In the genomic region with DNA sequence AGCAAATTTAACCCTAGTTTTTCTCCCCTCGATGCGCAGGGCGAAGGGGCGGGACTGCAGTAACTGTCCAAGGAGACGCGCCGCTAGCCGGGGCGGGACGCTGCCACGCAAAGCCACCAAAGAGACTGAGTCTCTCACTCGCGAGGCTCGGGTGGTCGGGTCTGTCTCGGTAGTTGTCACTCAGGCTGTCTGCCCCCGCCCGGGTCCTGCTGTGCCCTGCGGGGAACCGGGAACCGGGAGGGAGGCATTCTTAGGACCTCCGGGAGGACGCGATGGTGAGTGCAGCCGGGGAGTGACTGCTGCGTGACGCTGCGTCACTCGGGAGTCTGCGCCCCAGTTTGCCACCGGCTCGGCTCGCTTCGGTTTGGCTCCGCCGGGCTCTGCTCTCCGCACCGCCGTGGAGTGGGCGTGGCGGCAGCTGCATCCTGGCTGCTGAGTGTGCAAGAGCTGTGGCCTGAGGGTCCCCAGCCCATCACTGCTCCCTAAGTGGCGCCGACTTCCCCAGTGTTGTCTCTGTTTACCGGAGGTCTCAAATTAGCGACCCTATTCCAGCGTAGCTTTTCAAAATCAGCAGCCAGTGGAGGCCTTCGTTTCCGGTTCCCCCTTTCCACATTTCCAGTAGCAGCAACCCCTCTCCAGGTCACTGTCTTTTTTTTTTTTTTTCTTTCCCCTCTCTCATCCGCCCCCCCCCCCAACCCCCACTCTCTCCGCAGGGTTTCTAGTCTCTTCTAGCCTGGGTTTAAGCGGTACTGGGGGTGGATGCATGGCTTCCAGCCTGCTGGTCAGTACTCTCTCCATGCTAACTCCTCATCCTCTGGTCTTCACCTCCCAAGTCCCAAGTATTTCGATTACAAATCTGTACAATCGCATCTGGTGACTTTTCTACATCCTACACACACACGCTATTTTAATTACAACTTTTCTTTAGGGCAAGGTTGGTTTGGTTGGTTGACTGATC, we compare ENCODE assay signal across 8 mouse cellular contexts. TPM values are rescaled to one million over a fixed set of nuclear protein-coding genes. Genes with fewer than 3 reads are reported as not detected.
A peak's percentile ranks its signal among the peaks of the same experiment; 100 is the strongest.
DNase-seq lines count a peak whose midpoint lies in the region; ATAC-seq and TF ChIP-seq lines count a peak whose summit lies in the region.

No protein-coding gene starts in this region.

- TF ChIP-seq CTCF in midbrain, postnatal 0 days (IDR thresholded peaks at IDR 0.05), result no peak
- no peak for TF ChIP-seq CTCF in thymus, adult 2 months (IDR thresholded peaks at IDR 0.05; ENCODE audit: borderline replicate concordance, control insufficient read depth, extremely low read depth, insufficient read depth, low read length, poor library complexity)

- H3K9me3 ChIP-seq in intestine, embryonic 14.5 days (ENCODE audit: control insufficient read depth, low read length), result peaks cover 5% of the 10 kb centered on the region; the same call in 1 of the 2 replicates
- no peaks in the 10 kb centered on the region for H3K9me3 ChIP-seq in midbrain, postnatal 0 days (ENCODE audit: low read length)

- H3K27ac ChIP-seq in intestine, embryonic 14.5 days (ENCODE audit: low read depth), result no peak overlapping the region
- H3K27ac ChIP-seq in midbrain, postnatal 0 days (ENCODE audit: low read depth, low read length), result peak overlapping the region; percentile 70
- H3K27ac ChIP-seq in thymus, adult 2 months (ENCODE audit: control insufficient read depth, insufficient read depth, low read length), result no peak overlapping the region

- peak overlapping the region; percentile 65 for H3K4me3 ChIP-seq in intestine, embryonic 14.5 days (ENCODE audit: low read depth, low read length)
- H3K4me3 ChIP-seq in midbrain, postnatal 0 days (ENCODE audit: low read depth, low read length), result peak overlapping the region; percentile 58
- H3K4me3 ChIP-seq in thymus, adult 2 months (ENCODE audit: control insufficient read depth, insufficient read depth, low read length), result peak overlapping the region; percentile 50

- peak overlapping the region; percentile 100 for H3K4me2 ChIP-seq in intestine, embryonic 14.5 days (ENCODE audit: low read length)
- H3K4me2 ChIP-seq in midbrain, postnatal 0 days (ENCODE audit: low read depth, low read length, poor library complexity, severe bottlenecking), result peak overlapping the region; percentile 64

- peak; percentile 56; the same call in 1 of the 2 replicates for ATAC-seq in intestine, embryonic 14.5 days (replicated peaks; ENCODE audit: low FRiP score, low TSS enrichment, low read depth)
- ATAC-seq in midbrain, postnatal 0 days (ENCODE audit: low FRiP score), result peak; percentile 89

- H3K36me3 ChIP-seq in intestine, embryonic 14.5 days (ENCODE audit: control insufficient read depth, insufficient read depth, low read length), result no peaks in the 10 kb centered on the region
- H3K36me3 ChIP-seq in midbrain, postnatal 0 days (ENCODE audit: insufficient read depth, low read length), result no peaks in the 10 kb centered on the region
- H3K36me3 ChIP-seq in thymus, adult 2 months (ENCODE audit: control insufficient read depth, insufficient read depth, low read length), result no peaks in the 10 kb centered on the region

- H3K27me3 ChIP-seq in intestine, embryonic 14.5 days (replicated peaks; ENCODE audit: control insufficient read depth, insufficient read depth, low read length), result no peaks in the 10 kb centered on the region
- no peaks in the 10 kb centered on the region for H3K27me3 ChIP-seq in midbrain, postnatal 0 days (ENCODE audit: insufficient read depth, low read length)
- H3K27me3 ChIP-seq in thymus, adult 2 months (ENCODE audit: control insufficient read depth, insufficient read depth, low read length), result no peaks in the 10 kb centered on the region

- TF ChIP-seq POLR2A in thymus, adult 2 months (IDR thresholded peaks at IDR 0.05; ENCODE audit: control insufficient read depth, extremely low read depth, insufficient read depth, low read length, poor library complexity), result no peak

- WGBS in intestine, embryonic 14.5 days, result 2% methylated on average over 53 of the region's 54 CpGs
- WGBS in midbrain, postnatal 0 days, result 2% methylated on average over 53 of the region's 54 CpGs
- WGBS in thymus, adult 2 months, result 5% methylated on average over 53 of the region's 54 CpGs

- H3K4me1 ChIP-seq in intestine, embryonic 14.5 days (replicated peaks; ENCODE audit: control insufficient read depth, insufficient read depth, low read length), result no peaks in the 10 kb centered on the region
- H3K4me1 ChIP-seq in midbrain, postnatal 0 days (ENCODE audit: insufficient read depth, low read length), result no peaks in the 10 kb centered on the region
- H3K4me1 ChIP-seq in thymus, adult 2 months (replicated peaks; ENCODE audit: control insufficient read depth, insufficient read depth, low read length), result no peaks in the 10 kb centered on the region; the same call in 1 of the 2 replicates

- H3K9ac ChIP-seq in intestine, embryonic 14.5 days (ENCODE audit: low read length), result peak overlapping the region; percentile 61
- peak overlapping the region; percentile 76 for H3K9ac ChIP-seq in midbrain, postnatal 0 days (replicated peaks; ENCODE audit: low read length, poor library complexity, severe bottlenecking)

- peak; percentile 59 to 66 for DNase-seq in left cerebral cortex, adult 18-20 months (ENCODE audit: low spot score in 2 of 2)
- DNase-seq in left cerebral cortex, adult 11 months (ENCODE audit: low spot score), result no peak
- DNase-seq in cerebellum, adult 9-11 months, result peak; percentile 65
- DNase-seq in frontal cortex, postnatal 25 days (ENCODE audit: low spot score in 2 of 2), result peak; percentile 16 to 31
- peak; percentile 77 for DNase-seq in intestine, embryonic 14.5 days (ENCODE audit: low spot score)
- peak; percentile 49 for DNase-seq in liver
- peak; percentile 72 for DNase-seq in midbrain, postnatal 0 days (ENCODE audit: low spot score)
- DNase-seq in thymus, adult 2 months, result peak; percentile 44

RNA-seq across cellular contexts. Expression of gene Pigyl, which starts 8.3 kb away (rescaled TPM):
- 10 to 100 TPM; 39.8 to 40.6 TPM for total RNA-seq in left cerebral cortex, adult 18-20 months (2021)
- polyA plus RNA-seq in intestine, embryonic 14.5 days (2014; fragmentation: Nextera tagmentation; extraction: Ambion mirVana), result 76.5 and 85.4 TPM in 2 replicates
- total RNA-seq in midbrain, postnatal 0 days (2014; rRNA removed), result 27.0 and 40.8 TPM in 2 replicates
- polyA plus RNA-seq in midbrain, postnatal 0 days (2015; fragmentation: Nextera tagmentation; extraction: Ambion mirVana), result 120 and 122 TPM in 2 replicates
- polyA plus RNA-seq in thymus, adult 2 months (2012; rRNA removed), result 64.7 and 83.0 TPM in 2 replicates

RNA-seq across cellular contexts. Expression of gene Zfp872, which starts 22.9 kb away (rescaled TPM):
- total RNA-seq in left cerebral cortex, adult 18-20 months (2021), result not detected
- polyA plus RNA-seq in intestine, embryonic 14.5 days (2014; fragmentation: Nextera tagmentation; extraction: Ambion mirVana), result 0.12 and 0.42 TPM in 2 replicates
- 0.22 and 2.0 TPM in 2 replicates for total RNA-seq in midbrain, postnatal 0 days (2014; rRNA removed)
- 0.29 and 0.31 TPM in 2 replicates for polyA plus RNA-seq in midbrain, postnatal 0 days (2015; fragmentation: Nextera tagmentation; extraction: Ambion mirVana)
- 0.04 and 0.05 TPM in 2 replicates for polyA plus RNA-seq in thymus, adult 2 months (2012; rRNA removed)

RNA-seq across cellular contexts. Expression of gene Acp5, which starts 29.5 kb away (rescaled TPM):
- under 1 TPM; 0.59 to 0.63 TPM for total RNA-seq in left cerebral cortex, adult 18-20 months (2021)
- 11.1 and 13.3 TPM in 2 replicates for polyA plus RNA-seq in intestine, embryonic 14.5 days (2014; fragmentation: Nextera tagmentation; extraction: Ambion mirVana)
- 1.0 and 2.9 TPM in 2 replicates for total RNA-seq in midbrain, postnatal 0 days (2014; rRNA removed)
- polyA plus RNA-seq in midbrain, postnatal 0 days (2015; fragmentation: Nextera tagmentation; extraction: Ambion mirVana), result 0.47 and 0.79 TPM in 2 replicates
- 248 and 304 TPM in 2 replicates for polyA plus RNA-seq in thymus, adult 2 months (2012; rRNA removed)

RNA-seq across cellular contexts. Expression of gene Elof1, which starts 48.0 kb away (rescaled TPM):
- 10 to 100 TPM; 64.7 to 65.0 TPM for total RNA-seq in left cerebral cortex, adult 18-20 months (2021)
- polyA plus RNA-seq in intestine, embryonic 14.5 days (2014; fragmentation: Nextera tagmentation; extraction: Ambion mirVana), result 190 and 192 TPM in 2 replicates
- total RNA-seq in midbrain, postnatal 0 days (2014; rRNA removed), result 129 and 132 TPM in 2 replicates
- 161 and 178 TPM in 2 replicates for polyA plus RNA-seq in midbrain, postnatal 0 days (2015; fragmentation: Nextera tagmentation; extraction: Ambion mirVana)
- 187 and 205 TPM in 2 replicates for polyA plus RNA-seq in thymus, adult 2 months (2012; rRNA removed)

Comparison
In these comparisons a context has a peak if more than half of its experiments do, and no peak if none do; other contexts are left out.
1. RNA of gene Acp5, which starts 29.5 kb away (polyA plus RNA-seq): 248 to 304 TPM in thymus, adult 2 months; 11.1 to 13.3 TPM in intestine, embryonic 14.5 days and 0.47 to 0.79 TPM in midbrain, postnatal 0 days; every median in the first group is over 10 times any median in the second.
2. Peak in every context shown above with its lines, with median percentiles within 50 percentile points of each other: H3K4me3 ChIP-seq.